Mouse (Mus musculus) myocyte (in vitro differentiated cells): Measurements from ENCODE around the gene Fam207a.

Experiments used
- MAX ChIP-seq: IDR thresholded peaks from one replicate; pipeline ENCODE4 v1.6.1; 2011; ENCODE audit warnings: low read depth, mild to moderate bottlenecking, control low read depth
- POLR2A ChIP-seq: IDR thresholded peaks from one replicate; pipeline ENCODE4 v1.6.1; 2011; ENCODE audit warnings: low read depth, mild to moderate bottlenecking, control low read depth, moderate library complexity; ENCODE audit not compliant: insufficient read length

GRCm38 (mm10) chr10:77544916-77545315 lies 29.3 kb upstream of the Fam207a start:
- TF ChIP-seq MAX (no peak), POLR2A (no peak)
